Mouse (Mus musculus): ENCODE measurements around the gene Aldh2. TPM values are rescaled to one million over a fixed set of nuclear protein-coding genes. Genes with fewer than 3 reads are reported as not detected.
"Not testable (repeated sequence)": the region's sequence is repeated elsewhere in the genome, so short reads cannot be mapped to it uniquely, and the experiment has no call there.

Gene Aldh2
- total RNA-seq, 2 experiments from 2014 or later, result 263 to 319 TPM

DNA sequence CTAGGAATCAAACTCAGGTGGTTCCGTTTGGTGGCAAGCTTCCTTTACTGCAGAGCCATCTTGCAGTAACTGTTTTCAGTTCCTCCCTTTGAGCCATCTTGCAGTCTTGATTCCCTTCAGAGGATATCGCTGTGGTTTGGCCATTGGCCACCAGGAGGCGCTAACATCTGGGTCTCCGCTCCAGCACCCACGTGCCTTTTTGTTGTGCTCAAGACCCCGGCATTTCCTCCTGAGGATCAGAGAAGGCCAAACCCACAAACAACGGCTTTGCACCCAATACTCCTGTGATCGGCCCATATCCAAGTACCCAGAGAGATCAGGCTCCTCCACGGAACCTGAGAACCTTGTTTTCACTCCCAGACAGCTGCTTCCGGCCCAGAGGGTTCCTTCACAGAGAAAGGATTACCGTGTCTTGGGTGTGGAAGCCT lies 29.1 kb downstream of the Aldh2 start:
- intact Hi-C loops (cut with DNase I), result loop anchor here (1.0 to 2.0 kb wide), 2 partner anchors 18 to 38 kb away; no protein-coding TSS in a partner anchor

DNA sequence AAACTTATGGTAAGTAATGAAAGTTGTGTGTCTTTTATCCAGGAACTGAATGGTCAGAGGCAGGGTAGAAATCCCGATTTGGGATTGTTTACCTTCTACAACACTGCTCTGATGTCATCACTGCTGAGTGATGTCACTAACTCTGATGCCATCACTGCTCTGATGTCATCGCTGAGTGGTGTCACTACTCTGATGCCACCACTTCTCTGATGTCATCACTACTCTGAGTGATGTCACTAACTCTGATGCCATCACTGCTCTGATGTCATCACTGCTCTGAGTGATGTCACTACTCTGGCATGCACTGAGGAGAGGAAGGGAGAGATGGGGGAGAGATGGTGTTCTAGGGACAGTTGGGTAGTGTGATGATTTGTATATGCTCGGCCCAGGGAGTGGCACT lies 31.2 kb downstream of the Aldh2 start:
- intact Hi-C loops (cut with DNase I), result no loop called here
- DNase-seq, result no peak

More for the DNA sequence above, 29.1 kb downstream of the Aldh2 start:
- DNase-seq, result peak; percentile 88 to 93

DNA sequence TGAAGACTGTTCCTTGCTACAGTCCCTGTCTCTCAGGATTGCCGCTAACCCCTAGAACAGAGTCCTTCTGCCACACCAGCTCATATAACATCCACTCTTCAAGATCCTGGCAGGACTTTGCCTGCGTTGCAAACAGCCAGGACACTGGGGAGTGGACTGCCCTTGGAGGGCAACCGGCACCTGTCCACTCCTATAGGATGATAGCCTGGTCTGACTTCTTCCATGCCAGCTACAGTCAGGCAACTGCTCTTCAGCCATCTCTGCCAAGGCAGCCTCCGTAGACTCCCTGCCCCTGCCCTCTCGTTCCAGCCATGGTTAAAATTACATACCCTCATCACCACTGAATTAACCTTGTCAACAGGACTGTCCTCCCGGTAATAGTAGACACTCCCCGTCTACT lies 44.4 kb downstream of the Aldh2 start:
- intact Hi-C loops (cut with DNase I), result no loop called here

DNA sequence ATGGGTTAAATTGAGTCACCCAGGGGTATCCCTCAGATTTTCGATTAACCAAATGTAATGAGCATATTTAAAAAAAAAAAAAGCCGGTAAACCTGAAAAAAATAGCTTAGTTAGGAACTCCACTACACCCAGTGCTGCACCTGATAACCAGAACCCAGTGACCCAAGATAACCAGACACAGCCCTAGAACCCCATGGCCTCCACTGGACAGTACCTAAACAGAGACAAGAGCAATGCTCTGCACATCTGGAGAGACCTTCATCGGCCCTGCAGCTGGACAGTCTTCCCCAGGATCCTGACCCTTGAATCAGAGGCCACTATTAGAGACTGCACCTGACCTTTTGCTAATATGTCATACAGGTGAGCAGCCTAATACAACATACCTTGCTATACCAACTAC lies 46.5 kb downstream of the Aldh2 start:
- intact Hi-C loops (cut with DNase I), result loop anchor here (2.0 kb wide), 1 partner anchor 56 kb away; no protein-coding TSS in a partner anchor
- no peak for DNase-seq

More for the DNA sequence above, 44.4 kb downstream of the Aldh2 start:
- DNase-seq, result no peak

DNA sequence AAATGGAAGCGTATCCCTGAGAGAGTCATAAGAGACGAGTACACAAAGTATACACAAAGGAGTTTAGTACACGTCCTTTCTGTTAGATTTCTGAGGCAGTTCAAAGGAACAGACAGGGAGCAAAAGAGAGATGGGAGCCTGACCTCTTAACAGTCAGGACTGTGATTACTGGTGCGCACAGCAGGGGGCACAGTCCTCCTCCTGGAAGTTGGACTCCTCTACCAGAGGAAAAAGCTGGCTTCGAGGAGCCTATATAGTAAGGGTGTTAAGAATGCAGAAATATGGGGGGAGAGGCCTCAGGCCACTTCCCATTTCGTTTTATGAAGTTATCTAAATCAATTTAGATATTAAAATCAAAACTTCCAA lies 47.1 kb downstream of the Aldh2 start:
- peak; percentile 35 to 44 for DNase-seq
- intact Hi-C loops (cut with DNase I), result loop anchor here (2.0 kb wide), 1 partner anchor 56 kb away; no protein-coding TSS in a partner anchor

DNA sequence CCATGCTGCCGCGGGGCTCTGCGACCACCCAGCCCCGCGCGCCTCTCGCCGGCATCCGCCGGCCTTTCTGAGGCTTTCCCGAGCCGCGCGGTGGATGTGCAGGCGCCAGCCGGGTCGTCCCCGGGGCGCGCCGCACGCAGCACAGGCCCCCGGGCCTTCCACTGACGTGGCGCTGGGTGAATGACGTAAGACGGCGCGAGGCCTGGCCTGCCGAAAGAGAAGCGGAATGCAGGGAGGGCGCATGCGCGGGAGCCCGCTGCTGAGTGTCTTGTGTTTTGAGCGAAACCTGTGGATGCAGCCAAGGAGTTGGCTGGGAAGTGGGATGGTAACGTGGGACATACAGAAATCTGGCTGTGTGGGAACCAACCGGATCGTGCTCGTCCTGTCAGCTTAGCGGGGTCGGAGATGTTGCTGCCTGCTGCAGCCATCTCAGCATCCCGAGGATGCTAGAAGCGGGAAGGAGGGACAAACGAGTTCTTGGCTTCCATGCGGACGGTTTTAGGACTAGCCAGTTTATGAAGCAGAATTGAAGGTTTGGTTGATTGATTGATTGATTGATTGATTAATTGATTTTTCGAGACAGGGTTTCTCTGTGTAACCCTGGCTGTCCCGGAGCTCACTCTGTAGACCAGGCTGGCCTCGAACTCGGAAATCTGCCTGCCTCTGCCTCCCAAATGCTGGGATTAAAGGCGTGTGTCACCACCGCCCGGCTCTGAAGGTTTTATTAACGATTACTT lies 47.7 kb downstream of the Aldh2 start, which contains the start of gene Mapkapk5:
TSS of gene Mapkapk5 (minus strand) at position 113 of the 737 bp plus-strand sequence.
- intact Hi-C loops (cut with DNase I), result loop anchor here (2.0 kb wide), 1 partner anchor 57 kb away; no protein-coding TSS in a partner anchor
- peak; percentile 99 to 100 for DNase-seq

DNA sequence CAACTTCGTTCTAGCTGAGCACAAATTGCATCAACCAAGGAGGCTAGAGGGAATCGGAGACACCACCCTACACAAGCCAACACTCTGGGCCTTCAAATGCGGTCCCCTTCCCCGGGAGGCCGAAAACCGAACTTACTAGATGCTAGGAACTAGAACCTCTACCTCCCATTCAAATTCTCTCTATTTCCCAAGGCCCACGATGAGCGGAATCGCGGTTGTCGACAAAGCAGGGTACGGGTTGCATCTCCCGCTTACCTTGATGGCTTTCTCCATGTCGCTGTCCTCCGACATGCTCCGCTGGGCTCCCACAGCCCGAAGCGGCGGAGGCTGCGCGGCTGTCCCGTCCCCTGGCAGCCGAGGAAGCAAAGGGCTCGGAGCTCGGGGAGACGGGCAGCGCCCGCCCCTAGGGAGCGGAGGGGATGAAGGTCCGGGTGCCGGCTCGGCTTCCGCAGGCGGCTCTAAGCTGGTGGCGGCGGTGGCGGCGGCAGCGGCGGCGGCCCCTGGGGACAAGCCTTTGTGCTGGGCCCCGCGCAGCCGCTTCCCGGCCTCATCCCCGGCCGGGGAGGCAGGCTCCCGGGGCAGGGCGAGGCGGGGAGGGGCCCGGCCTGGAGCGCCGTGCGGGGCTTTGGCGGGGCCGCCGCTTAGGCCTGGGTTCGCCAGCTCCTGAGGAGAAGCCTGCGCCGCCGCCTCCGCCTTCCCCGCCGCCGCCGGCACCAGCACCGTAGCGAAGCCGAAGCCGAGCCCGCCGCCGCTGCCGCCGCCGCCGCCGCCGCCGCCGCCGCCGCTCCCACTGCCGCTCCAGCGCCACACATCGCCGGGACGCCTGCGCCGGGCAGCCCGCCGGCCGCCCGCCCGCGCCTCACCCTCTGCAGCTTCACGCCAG lies 48.5 kb downstream of the Aldh2 start, which contains the start of the genes Adam1a and Gm42878:
TSS of gene Adam1a (minus strand) at position 573 of the 883 bp plus-strand sequence.
TSS of gene Gm42878 (minus strand) at position 573 of the 883 bp plus-strand sequence.
- intact Hi-C loops (cut with DNase I), result loop anchor here (5.0 kb wide), 1 partner anchor 93 kb away; the partner anchor contains the start of genes Erp29 and Tmem116
- no peak for DNase-seq

DNA sequence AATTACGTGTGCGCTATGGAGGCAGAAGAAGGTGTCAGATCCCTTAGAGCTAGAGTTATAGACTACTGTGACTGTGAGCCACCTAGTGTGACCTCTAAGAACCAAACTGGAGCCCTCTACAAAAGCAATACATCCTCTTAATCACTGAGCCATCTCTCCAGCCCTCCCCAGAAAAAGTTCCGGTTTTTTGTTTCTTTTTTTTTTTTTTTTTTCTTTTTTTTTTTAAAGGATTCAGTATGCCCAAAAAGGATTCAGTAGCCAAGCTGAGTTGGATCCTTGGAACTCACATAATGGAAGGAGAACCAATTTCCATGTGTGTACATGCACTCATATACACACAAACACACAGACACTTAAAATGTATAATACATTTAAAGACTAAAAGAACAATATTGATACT lies 50.3 kb downstream of the Aldh2 start:
- DNase-seq, result no peak
- intact Hi-C loops (cut with DNase I), result loop anchor here (5.0 kb wide), 1 partner anchor 91 kb away; the partner anchor contains the start of genes Erp29 and Tmem116

DNA sequence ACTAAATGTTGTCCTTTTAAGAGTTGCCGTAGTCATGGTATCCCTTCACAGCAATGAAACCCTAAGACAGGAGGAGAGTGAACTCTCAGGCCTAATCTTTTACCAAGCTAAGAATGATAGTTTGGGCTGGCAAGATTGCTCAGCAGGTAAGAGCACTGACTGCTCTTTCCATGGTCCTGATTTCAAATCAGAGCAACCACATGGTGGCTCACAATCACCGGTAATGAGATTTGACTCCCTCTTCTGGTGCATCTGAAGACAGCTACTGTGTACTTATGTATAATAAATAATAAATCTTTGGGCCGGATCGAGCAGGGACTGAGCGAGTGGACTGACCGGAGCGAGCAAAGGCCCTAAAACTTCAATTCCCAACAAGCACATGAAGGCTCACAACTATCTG lies 52.4 kb downstream of the Aldh2 start:
- intact Hi-C loops (cut with DNase I), result loop anchor here (5.0 kb wide), 1 partner anchor 89 kb away; the partner anchor contains the start of genes Erp29 and Tmem116

DNA sequence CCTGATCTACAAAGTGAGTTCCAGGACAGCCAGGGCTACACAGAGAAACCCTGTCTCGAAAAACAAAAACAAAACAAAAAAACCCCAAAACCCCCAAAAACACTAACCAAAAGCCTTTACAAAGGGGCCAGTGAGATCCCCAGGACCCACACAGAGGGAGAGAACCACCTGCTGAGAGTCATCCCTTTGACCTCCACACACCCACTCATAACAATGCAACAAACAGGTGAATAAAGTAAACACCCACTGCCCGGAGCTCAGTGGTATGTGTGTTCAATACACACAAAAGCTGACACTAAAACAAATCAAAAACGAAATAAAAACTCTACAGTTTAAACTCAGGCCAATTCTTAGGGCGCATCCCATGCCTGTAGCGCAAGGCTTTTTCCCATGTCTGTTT lies 53.6 kb downstream of the Aldh2 start:
- DNase-seq, result no peak
- intact Hi-C loops (cut with DNase I), result loop anchor here (5.0 kb wide), 1 partner anchor 88 kb away; the partner anchor contains the start of genes Erp29 and Tmem116

More for the DNA sequence above, 52.4 kb downstream of the Aldh2 start:
- no peak for DNase-seq

DNA sequence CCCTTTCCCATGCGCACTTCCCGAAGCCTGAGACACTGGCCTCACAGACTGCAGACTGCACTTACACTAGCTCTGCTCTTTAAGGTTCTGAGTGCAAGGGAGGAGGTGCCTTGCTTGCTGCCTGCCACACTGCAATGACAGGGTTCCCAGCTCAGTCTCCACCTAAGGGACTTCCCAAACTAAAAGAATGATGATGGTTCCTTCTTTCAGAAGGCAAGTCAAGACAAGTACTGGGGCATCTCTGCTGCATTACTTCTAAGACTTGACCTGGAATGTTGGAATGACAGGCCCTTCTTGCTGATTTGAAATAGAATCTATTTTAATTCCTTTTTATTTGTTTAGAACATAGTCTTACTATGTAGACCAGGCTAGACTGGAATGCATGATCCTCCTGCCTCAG lies 56.0 kb downstream of the Aldh2 start:
- DNase-seq, result no peak
- intact Hi-C loops (cut with DNase I), result no loop called here

DNA sequence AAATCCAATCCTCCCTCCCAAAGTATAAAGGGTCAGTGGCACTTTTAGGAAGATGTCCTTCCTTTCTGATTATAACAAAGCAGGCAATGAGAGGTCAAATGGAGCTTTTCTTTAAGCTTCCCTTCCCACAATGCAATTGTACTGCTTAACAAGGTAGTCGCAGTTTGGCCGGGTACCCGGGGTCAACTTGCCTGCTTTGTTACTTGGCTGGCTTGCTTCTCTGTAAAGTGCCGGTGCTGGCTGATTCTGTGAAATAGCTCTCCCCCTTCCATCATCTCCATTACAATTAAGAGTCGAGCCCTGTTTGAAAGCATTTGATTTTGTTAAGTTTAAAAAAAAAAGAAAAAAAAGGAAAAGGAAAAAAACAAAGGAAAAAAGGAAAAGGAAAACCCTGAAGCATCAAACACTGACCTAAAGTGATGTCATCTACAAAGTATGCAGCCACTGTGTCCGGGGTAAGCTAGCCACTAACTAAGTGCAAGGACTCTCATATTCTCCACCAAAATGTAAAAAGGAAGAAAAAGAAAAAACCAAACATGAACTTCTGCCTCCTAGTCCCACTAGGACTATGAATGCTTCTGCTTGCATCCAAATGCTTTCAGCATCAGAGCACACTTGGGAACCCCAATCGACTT lies 56.6 kb downstream of the Aldh2 start:
- intact Hi-C loops (cut with DNase I), result no loop called here
- DNase-seq, result no peak

DNA sequence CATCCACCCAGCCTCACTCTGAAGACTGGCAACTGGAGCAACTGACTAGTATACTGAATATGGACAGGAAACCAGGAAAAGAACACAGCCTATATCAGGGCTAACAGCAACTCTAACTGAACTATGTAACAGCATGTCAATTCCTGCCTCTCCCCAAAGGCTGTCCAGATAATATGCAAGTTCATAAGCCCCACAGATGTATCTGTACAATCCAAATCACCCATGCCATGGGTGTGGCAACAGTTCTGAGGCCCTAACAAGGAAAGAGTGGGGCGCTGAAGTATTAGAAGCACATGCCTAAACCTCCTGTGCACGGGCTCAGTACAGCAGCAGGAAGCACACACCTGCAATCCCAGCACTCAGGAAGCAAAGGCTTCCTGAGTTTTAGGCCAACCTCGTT lies 58.5 kb downstream of the Aldh2 start:
- intact Hi-C loops (cut with DNase I), result no loop called here
- no peak for DNase-seq

DNA sequence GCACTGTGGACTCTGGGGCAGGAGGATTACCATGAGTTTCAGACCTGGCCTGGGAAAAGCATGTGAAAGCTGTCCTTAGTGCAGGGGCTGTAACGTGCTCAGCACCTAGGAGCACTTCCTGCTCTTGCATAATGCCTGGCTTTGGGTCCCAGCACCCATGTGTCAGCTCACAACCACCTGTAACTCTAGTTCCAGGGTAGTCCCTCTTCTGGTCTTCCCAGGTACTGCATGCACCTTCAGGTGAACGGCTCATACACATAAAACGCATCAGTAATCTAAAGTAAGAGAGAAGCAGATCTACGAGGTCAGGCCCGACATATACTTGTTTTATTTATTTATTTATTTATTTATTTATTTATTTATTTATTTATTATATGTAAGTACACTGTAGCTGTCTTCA lies 59.1 kb downstream of the Aldh2 start:
- DNase-seq, result no peak
- intact Hi-C loops (cut with DNase I), result no loop called here

DNA sequence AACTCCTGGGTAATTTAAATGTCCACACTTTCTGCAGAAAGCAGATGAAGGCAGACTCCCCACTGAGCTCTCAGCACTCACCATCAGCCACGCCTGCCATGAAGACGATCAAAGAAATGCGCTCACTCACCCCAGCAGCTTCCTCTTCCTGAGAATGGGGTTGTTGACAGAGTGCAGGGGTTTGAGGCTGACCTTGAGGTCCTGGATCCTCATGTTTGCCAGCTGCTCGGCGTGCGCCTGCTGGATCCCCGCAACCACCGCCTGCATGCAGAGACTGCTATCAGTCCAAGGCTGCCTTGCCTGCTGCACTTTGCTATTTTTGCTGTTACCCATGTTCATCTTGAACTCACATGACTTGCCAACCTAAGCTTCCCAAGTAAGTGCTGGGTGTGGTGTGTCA lies 66.7 kb downstream of the Aldh2 start:
- no peak for DNase-seq
- intact Hi-C loops (cut with DNase I), result no loop called here

DNA sequence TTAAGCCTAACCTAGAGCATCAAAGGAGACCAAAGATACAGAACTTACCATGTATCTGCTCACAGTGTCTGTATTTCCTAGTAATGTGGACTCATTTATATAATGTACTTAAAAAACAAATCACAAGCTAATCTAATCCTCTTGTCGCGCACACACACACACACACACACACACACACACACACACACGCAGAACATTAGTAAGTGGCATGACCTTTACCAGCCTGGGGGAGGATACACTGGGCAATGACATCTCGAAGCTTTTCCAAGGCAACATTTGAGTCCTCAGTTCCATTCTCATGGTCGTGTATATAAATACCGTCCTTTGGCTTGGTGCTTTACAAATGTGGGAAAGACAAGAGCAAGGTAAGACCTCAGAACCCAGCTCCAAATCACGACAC lies 67.1 kb downstream of the Aldh2 start:
- no peak for DNase-seq
- intact Hi-C loops (cut with DNase I), result no loop called here

DNA sequence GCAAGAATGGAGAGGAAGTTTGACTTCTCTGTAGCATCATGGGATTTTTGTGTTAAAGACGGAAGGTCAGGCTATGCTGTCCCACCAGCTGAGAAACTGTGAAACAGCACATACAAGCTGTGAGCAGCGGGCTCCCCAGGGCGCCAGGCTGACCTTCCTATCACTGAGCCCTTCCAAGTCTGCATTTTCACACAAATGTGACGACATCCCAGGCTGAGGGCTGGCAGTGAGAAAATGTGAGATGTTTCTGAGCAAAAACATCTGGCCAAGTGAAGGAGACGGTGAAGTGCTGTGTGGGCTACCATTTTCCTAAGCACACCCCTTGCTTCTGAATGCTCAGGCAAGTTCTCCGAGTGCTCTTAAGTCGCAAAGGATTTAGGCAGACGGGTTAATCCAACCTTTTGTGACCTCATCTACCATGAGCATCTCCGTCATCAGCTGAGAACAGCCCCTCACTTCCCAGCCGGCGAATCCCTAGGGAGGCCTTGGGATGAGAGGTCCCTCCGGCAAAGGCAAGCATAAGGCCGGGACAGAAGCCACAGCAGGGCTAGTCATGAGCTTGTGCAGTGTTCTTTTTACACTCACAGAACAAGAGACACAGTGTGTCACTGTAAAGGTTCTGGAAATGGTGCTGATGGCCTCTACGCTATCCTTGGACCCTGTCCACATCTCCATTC lies 67.7 kb downstream of the Aldh2 start:
- DNase-seq, result peak in 1 of 2 experiments; percentile 12
- intact Hi-C loops (cut with DNase I), result no loop called here

DNA sequence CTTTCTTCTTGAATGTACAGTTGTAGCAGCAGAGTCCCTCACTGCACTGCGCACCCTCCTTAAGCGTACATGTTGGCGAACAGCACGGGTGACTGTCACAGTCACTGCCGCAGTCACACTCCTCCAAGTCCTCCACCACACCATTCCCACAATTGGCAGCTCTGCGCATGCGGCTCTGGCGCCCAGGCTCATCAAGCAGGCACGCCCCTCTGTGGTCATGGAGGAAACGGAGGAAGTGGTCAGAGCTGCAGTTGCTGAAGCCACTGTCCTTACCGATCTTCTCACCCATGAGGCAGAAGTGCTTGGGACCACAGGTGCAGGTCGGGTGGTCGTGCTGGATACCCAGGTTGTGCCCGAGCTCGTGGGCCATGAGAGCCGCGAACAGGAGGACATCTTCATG lies 73.9 kb downstream of the Aldh2 start:
- intact Hi-C loops (cut with DNase I); DNase-seq: not testable (repeated sequence)

DNA sequence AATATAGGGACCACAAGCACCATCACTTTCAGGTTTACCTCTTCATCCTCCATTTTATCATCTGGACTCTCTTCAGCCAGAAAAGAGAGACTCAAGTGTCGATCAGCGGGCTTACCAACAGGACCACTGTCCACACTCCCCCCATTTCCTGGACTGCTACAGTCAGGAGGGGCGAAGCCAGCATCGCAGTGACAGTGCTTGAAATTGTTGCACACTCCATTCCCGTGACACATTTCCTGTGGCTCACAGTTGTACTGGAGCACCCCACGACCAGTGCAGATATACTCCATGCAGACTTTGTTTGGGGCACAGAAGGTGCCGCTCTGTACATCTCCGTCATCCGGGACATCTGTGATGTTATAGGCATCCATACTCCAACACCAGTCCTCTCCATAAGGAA lies 74.6 kb downstream of the Aldh2 start:
- intact Hi-C loops (cut with DNase I), result no loop called here
- DNase-seq, result no peak
